In genomic region chr9:110873681-110874659, GRCm38 (mm10) we compare ENCODE assay signal across 9 mouse cellular contexts. TPM values are rescaled to one million over a fixed set of nuclear protein-coding genes. Genes with fewer than 3 reads are reported as not detected.
DNase-seq lines count a peak whose midpoint lies in the region; ATAC-seq lines count a peak whose summit lies in the region.
"Had no signal": no experiment of that assay in that cellular context is flagged by ENCODE, and none has a peak within 500 bp of the region (broad histone marks: within the 10 kb centered on the region; RNA-seq: fewer than 3 reads in every experiment).

No protein-coding gene starts in this region.

- peak; percentile 61 to 75 for DNase-seq in adrenal gland, adult (ENCODE audit: inconsistent age in 2 of 2, low spot score in 1 of 2)
- DNase-seq in adrenal gland, postnatal 4 days (ENCODE audit: low spot score in 2 of 2) = no peak
- peak; percentile 77 for DNase-seq in lung, postnatal 10 days
- no peak for DNase-seq in lung, postnatal 25 days (ENCODE audit: low spot score)
- peak; percentile 83 for DNase-seq in right cerebral cortex, postnatal 4 days
- no peak for DNase-seq in cerebellum, adult 8-10 months

- peak overlapping the region; percentile 58 for H3K27ac ChIP-seq in hindbrain, embryonic 16.5 days (ENCODE audit: low read depth, low read length)
- no peak overlapping the region for H3K27ac ChIP-seq in limb, embryonic 15.5 days

- H3K27me3 ChIP-seq in hindbrain, embryonic 16.5 days (replicated peaks; ENCODE audit: control insufficient read depth, insufficient read depth, low read length) = no peaks in the 10 kb centered on the region; the same call in 1 of the 2 replicates
- H3K27me3 ChIP-seq in limb, embryonic 15.5 days = peaks cover 25% of the 10 kb centered on the region

- H3K9me3 ChIP-seq in hindbrain, embryonic 16.5 days (ENCODE audit: control insufficient read depth, low read length) = no peaks in the 10 kb centered on the region
- no peaks in the 10 kb centered on the region for H3K9me3 ChIP-seq in limb, embryonic 15.5 days

- ATAC-seq in hindbrain, embryonic 16.5 days = peak; percentile 81
- ATAC-seq in limb, embryonic 15.5 days (ENCODE audit: insufficient number of reproducible peaks, low FRiP score, low TSS enrichment, low read depth) = no peak

- H3K9ac ChIP-seq in hindbrain, embryonic 16.5 days (ENCODE audit: low read depth, low read length) = peak overlapping the region; percentile 61
- no peak overlapping the region for H3K9ac ChIP-seq in limb, embryonic 15.5 days

- peak overlapping the region; percentile 43 for H3K4me3 ChIP-seq in hindbrain, embryonic 16.5 days (ENCODE audit: low read length)
- no peak overlapping the region; the same call in 1 of the 2 replicates for H3K4me3 ChIP-seq in limb, embryonic 15.5 days

- H3K4me1 ChIP-seq in hindbrain, embryonic 16.5 days (ENCODE audit: control insufficient read depth, insufficient read depth, low read depth, low read length) = peaks cover 25% of the 10 kb centered on the region
- H3K4me1 ChIP-seq in limb, embryonic 15.5 days = peaks cover 23% of the 10 kb centered on the region

- WGBS in hindbrain, embryonic 16.5 days = 5% methylated on average over 39 of the region's 40 CpGs
- 13% methylated on average over 40 of the region's 40 CpGs for WGBS in limb, embryonic 15.5 days

- H3K4me2 ChIP-seq in hindbrain, embryonic 16.5 days (ENCODE audit: low read length) = peak overlapping the region; percentile 72
- peak overlapping the region; percentile 35 for H3K4me2 ChIP-seq in limb, embryonic 15.5 days

- no peaks in the 10 kb centered on the region for H3K36me3 ChIP-seq in hindbrain, embryonic 16.5 days (ENCODE audit: control insufficient read depth, insufficient read depth, low read length)
- no peaks in the 10 kb centered on the region for H3K36me3 ChIP-seq in limb, embryonic 15.5 days

RNA-seq across cellular contexts. Expression of gene Als2cl, which starts 5.7 kb away (rescaled TPM):
- 10 to 100 TPM; 22.0 to 22.5 TPM for total RNA-seq in adrenal gland, postnatal 4 days (2021)
- polyA plus RNA-seq in hindbrain, embryonic 16.5 days (2015; fragmentation: Nextera tagmentation; extraction: Ambion mirVana) = 2.1 and 2.7 TPM in 2 replicates
- 2.8 and 3.7 TPM in 2 replicates for polyA plus RNA-seq in limb, embryonic 15.5 days (2015; fragmentation: Nextera tagmentation; extraction: Ambion mirVana)

RNA-seq across cellular contexts. Expression of gene Tmie, which starts 5.9 kb away (rescaled TPM):
- 1 to 10 TPM; 1.9 to 3.5 TPM for total RNA-seq in adrenal gland, postnatal 4 days (2021)
- polyA plus RNA-seq in hindbrain, embryonic 16.5 days (2015; fragmentation: Nextera tagmentation; extraction: Ambion mirVana) = 5.2 and 6.2 TPM in 2 replicates
- 0.93 and 1.1 TPM in 2 replicates for polyA plus RNA-seq in limb, embryonic 15.5 days (2015; fragmentation: Nextera tagmentation; extraction: Ambion mirVana)

RNA-seq across cellular contexts. Expression of gene Prss50, which starts 16.2 kb away (rescaled TPM):
- total RNA-seq in adrenal gland, postnatal 4 days (2021) = under 1 TPM in 1 of 2 experiments, not detected in 1; 0.34 TPM
- 0.49 and 0.71 TPM in 2 replicates for polyA plus RNA-seq in hindbrain, embryonic 16.5 days (2015; fragmentation: Nextera tagmentation; extraction: Ambion mirVana)
- polyA plus RNA-seq in limb, embryonic 15.5 days (2015; fragmentation: Nextera tagmentation; extraction: Ambion mirVana) = 0.32 and 0.46 TPM in 2 replicates
- total RNA-seq: neutrophil, adult 5-6 weeks had no signal

RNA-seq across cellular contexts. Expression of gene Prss46, which starts 29.7 kb away (rescaled TPM):
- total RNA-seq in adrenal gland, postnatal 4 days (2021) = not detected
- polyA plus RNA-seq in hindbrain, embryonic 16.5 days (2015; fragmentation: Nextera tagmentation; extraction: Ambion mirVana) = not detected in 2 replicates
- polyA plus RNA-seq in limb, embryonic 15.5 days (2015; fragmentation: Nextera tagmentation; extraction: Ambion mirVana) = not detected in 2 replicates
- total RNA-seq: neutrophil, adult 5-6 weeks had no signal

RNA-seq across cellular contexts. Expression of gene Prss45, which starts 39.6 kb away (rescaled TPM):
- not detected for total RNA-seq in adrenal gland, postnatal 4 days (2021)
- polyA plus RNA-seq in hindbrain, embryonic 16.5 days (2015; fragmentation: Nextera tagmentation; extraction: Ambion mirVana) = 0.12 and 0.29 TPM in 2 replicates
- polyA plus RNA-seq in limb, embryonic 15.5 days (2015; fragmentation: Nextera tagmentation; extraction: Ambion mirVana) = not detected in 2 replicates
- total RNA-seq: neutrophil, adult 5-6 weeks had no signal

Comparison
In these comparisons a context has a peak if more than half of its experiments do, and no peak if none do; other contexts are left out.
1. DNase-seq: peak in adrenal gland, adult (2 of 2), lung, postnatal 10 days (single experiment) and right cerebral cortex, postnatal 4 days (single experiment); none in adrenal gland, postnatal 4 days (0 of 2), lung, postnatal 25 days (single experiment) and cerebellum, adult 8-10 months (single experiment).